Mouse (Mus musculus) frontal cortex, postnatal 10 days (tissue): ENCODE data around the gene Fbxo42.

Experiments
- DNase-seq, 2 experiments: peaks; one replicate each; pipeline ENCODE4 v3.0.0; 2022; ENCODE audit warnings: low spot score in 2 of 2, mixed read lengths in 1 of 2

The Fbxo42 gene

DNA sequence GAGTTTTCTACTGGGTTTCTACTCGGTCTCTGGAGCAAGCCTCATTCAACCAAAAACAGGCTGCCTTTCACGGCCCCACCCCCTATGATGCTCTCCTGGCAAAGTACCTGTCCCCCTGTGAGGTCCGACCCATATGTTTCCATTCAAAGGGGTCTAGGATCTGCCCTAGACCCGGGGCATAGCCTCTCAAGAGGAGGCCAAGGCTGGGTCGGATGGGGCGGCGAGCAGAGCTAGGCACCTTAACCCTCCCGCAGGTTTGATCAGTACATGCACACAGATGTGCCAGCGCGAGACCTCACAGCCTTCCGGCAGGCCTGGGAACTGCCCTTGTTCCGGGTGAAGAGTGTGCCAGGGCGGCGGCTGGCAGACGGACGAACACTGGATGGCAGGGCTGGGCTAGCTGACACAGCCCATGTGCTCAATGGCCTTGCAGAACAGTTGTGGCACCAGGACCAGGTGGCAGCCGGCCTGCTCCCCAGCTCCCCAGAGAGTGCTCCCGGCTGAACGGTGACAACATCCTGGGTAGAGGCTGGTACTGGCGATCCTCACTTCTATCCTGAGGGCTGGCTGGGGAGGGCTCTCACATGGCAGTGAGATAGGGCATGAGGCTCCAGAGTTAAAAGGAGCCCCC, 72.0 kb downstream of the Fbxo42 start:
- no peak for DNase-seq

DNA sequence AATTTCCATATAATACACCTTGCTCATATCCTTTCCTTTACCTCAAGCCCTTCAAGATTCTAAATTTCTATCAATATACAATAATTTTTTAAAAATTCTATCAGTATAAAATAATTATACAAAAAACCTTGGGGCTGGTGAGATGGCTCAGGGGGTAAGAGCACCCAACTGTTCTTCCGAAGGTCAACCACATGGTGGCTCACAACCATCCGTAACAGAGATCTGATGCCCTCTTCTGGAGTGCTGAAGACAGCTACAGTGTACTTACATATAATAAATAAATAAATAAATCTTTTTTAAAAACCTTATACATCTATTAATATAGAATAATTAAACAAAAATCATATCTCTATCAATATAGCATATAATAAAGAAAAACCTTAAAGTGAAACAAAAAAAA, 74.1 kb downstream of the Fbxo42 start:
- DNase-seq: no peak

DNA sequence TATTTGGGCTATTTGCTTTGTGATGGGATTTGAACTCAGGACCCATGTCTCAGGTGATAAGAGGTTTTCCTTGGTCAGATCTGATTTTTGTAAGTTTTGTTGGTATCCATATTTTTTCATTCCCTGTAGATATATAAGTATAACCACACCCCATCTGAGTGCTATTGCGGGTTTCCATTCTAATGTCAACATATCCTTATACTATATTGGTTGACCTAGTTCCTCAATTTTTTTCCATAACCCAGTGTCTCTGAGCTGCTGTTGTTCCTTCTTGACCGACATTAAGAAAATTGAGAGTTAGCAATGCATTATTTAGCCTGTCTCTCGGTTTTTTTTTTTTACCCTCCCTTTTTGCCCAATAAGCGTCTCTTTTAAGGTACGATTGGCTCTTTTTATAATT, 75.0 kb downstream of the Fbxo42 start:
- DNase-seq: no peak

DNA sequence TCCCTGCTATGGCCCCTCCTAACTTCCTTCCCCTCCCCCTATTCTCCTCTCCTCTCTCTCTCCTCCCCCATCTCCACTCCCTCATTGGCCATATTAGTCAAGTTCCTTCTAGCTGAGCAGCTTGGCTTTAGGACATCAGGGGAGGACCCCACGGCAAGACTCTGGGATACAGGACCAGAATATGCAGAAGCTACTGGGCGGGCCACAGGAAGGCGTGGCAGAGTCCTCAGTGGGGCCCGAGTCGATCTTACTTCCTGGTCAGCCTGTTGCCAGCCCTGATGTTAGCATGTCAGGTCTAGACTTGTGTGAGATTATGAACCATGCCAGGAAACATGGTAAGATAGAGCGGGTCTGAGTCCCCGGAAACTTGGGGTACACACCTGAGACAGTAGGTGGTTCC, 81.0 kb downstream of the Fbxo42 start:
- no peak for DNase-seq

DNA sequence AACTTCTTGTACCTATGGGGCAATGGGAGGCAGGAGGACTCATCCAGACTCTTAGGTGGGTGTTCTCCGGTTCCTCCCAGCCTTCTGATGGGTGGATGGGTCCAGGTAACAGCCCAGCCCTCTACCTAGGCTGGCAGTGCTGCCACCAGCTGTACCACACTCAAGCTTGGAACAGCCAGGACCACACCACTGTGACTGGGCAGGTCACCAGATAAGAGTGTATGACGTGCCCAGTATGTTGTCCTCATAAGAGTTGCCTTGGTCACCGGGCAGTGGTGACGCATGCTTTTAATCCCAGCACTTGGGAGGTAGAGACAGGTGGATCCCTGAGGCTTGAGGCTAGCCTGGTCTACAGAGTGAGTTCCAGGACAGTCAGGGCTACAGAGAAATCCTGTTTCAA, 85.5 kb downstream of the Fbxo42 start:
- no peak for DNase-seq

DNA sequence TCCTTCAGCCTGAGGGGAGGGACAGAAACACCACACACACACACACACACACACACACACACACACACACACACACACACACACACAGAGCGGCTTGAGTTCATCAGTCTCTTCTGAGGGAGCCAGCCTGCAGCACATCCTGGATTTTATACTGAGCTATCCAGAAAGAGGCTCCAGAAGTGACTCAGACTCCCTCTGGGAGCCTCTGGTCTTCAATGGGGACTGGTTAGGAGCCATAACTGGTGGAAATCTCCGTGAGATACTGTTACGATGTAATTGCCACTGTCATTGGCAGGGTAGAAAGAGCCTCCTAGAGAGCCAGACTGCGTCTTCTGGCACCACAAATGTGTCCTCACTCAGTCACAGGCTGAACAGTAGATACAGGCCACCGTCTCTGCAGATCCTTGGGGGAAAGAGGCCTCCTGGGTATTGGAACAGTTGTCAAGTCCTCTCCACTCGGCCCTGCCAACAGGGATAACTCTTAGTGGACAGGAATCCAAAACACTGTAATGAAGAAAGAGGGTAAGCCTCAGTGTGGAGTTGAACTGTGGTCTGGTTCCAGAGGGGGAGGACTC, 87.9 kb downstream of the Fbxo42 start:
- DNase-seq: no peak

DNA sequence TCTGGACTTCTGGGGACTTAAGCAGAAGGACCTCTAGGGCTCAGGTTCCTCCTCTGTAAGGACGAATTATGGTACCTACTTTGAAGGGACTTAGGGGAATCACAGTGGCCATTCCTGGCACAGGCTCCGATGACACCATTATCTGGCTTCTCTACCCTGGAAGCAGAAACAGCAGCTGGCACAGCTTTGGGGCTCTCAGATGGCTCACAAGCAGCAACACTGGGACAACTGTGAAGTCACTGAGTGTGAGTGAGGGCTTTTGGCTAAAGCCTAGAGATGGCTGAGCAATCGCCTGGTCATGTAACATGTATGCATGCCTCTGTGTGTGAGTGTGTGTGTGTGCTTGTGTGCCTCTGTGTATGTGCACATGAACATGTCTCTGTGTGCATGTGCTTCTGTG, 89.1 kb downstream of the Fbxo42 start:
- no peak for DNase-seq

DNA sequence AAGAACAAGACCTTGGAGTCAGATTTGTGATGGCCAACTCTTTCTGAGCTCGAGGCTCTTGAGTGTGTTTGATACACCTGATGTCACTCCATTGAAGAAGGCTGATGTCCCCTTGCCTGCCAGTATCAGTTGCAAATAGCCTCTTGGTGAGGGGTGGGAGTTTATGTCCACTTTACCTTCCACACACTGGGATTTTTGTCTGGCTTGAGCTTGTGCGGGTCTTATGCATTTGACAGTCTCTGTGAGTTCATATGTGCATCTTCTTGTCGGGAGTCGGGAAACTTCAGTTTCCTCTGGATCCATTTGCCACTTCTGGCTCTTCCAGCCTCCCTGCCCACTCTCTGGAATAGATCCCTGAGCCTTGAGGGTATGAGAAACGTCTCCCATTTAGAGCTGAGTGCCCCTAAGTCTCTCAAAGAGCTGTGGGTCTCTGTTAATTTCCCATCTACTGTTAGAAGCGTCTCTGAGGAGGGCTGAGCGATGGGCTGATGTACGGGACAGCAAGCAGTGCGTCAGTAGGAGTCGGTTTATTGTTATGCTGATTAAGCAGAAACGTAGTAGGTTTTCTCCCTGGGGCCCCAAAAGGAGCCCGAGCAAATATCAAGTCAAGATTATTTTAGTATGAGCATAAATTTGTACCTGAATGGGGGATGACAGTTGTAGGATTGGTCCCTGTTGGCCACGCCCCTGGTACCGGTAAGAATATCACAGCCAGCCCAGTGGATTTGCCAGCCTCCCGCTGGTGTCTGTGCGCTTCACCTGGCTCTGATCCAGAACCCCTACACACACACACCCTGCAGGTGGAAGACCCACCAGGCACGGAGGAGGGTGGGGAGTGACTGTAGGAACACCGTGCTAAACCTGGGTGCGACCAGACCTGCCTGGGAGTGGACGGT, 91.0 kb downstream of the Fbxo42 start:
- no peak for DNase-seq

DNA sequence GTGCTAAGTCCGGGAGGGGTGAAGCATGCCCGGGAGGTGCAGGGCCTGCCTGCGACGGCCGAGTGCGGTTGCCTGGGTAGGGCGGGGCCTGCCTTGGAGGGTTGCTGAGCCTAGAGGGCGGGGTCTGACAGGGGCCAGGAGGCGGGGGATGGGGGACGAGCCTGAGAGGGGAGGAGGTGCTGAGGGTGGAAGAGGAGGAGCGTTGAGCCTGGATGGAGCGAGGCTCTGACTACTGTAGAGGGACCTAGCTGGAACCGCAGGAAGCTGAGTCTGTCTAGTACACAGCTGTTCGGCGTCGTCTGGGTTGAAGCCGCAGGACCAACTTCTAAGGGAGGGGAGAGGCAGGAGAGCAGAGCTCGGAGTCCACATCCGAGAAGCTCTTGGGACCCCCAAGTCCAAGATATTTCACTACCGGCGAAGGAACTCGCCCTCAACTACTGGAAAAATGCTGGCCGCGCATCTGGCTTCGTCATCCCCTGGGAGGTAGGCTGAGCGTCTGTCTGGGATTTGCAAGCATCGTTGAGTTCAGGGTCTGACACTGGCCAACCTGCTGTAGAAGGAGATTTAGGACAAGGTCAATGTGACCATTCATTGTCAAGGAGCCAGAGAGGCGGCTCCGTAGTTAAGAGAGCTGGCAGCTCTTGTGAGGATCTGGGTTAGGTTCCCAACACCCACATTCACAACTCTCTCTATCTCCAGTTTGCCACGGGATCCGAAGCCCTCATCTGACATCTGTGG, 91.8 kb downstream of the Fbxo42 start, which contains the start of gene Arhgef19:
Arhgef19 (plus strand) TSS at position 112 of the 738 bp plus-strand sequence.
- peak in 1 of 2 experiments; percentile 59 for DNase-seq

DNA sequence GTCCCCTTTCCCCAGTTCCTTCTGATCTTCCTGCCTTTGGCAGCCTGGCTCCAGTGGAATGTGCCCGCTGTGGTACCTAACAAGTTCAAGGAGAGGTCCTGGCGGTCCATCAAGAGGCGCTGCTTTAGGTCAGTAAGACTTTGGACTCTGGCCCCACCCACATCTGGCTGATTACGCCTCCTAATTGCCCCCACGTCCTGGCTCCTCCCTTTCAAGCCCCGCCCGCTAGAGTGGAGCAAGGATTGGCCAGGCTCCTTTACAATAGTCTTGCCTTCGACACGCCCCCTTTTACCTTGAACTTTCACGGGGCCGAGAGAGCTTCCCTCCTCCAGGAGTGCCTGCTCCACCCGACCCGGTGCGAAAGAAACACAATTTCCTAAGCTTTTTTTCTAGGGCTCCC, 92.9 kb downstream of the Fbxo42 start:
- no peak for DNase-seq

DNA sequence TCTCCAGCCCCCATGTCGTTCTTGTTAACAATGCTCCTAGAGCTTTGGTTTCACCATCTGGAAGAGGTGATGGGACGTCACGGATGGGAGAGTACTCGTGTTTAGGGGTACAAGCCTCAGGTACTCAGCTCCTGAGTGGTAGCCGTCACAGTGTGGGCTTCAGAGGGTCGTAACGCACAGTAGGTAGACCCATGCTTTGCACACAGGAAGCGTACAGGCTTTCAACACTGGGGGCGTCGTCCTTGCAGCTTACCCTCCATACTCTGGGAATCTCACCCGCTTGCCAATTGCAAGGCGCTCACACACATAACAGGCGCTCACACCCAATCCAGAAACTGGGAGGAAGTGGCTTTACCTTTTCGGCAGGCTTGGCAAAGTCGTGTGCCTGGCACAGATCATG, 94.1 kb downstream of the Fbxo42 start:
- DNase-seq: no peak

DNA sequence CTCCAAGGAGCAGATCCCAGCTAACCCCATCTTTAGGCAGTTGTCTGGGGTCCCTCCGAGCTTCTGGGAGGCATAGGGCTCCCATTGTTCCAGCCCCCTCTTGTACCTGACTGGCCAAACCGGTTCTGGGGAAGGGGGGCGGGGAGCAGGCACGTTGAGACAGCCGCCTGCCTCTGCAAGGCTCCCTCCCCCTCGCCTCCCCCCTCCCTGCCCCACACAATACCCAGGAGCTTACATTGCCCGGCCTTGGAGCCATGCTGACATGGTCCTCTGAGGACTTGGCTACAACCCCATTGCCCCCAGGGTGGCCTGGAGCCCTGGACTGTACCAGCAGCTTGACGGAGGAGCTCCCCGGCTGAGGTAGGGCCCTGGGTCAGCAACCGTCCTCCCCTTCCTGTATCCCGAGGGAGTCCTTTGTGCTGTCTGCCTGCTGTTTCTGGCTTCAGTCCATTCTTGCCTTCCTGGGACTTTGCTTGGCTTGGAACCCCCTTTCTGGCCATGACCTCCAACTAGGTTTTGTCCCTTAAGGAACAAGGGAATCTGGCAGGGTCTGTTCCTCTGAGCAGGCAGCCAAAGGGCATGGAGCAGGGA, 95.0 kb downstream of the Fbxo42 start:
- no peak for DNase-seq

DNA sequence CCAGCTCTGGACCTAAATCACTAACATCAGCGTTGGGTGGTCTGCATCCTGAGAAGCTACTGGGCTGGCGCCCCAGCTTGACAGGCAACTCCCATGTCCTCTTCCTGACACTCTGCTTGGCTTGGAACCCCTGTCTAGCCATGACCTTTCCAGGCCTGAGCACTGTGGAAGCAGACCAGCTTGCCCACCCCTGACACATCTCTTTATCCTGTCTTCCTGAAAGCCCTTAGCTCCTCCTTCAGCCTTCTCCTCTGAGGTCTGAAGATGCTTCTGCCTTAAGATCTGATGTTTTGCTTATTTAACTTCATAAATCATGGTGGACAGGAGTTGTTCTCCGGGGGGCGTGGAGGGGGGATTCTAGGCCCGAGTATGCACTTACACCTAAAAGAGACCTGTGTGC, 95.9 kb downstream of the Fbxo42 start:
- DNase-seq: no peak

DNA sequence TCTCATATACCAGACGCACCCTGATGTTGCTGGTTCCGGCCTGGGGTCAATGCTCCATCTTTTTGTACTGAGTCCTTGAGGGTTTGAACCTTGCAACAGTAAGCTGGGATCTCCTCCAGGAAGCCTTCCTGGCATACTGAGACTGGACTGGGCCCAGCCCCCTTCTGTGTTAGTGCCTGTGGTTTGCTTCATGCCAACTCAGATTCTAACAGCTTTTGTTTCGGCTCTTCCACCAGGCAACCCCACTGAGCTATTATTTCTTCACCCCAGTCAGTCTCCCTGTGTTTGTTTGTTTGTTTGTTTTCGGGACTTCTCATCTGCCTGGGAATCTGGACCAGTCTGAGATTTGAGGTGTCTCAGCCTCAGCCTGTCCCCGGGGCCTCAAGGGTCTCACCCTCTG, 96.7 kb downstream of the Fbxo42 start:
- no peak for DNase-seq

DNA sequence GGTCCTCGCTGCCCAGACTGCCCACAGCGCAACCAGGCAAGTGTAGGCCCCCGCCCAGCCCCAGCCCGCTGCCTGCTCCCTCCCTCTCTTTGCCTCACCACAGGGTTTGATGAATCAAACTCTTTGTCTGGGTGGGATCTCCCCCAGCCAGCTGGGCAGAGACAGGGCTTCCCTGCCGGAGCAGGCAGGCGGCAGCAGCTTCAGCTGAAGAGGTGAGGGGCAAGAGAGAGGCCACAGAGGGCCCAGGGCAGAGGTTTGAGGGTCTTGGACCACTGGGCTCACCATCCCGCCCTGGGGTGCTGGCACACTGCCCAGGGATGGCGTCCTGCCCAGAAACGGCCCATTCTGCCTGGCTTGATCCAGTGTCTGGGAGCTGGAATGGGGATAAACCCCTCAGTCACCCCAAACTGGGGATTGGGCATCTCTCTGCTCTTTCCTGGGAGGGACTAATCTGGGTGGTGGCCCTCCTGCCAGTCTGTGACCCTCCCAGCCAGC, 97.3 kb downstream of the Fbxo42 start:
- peak; percentile 76 to 77 for DNase-seq

DNA sequence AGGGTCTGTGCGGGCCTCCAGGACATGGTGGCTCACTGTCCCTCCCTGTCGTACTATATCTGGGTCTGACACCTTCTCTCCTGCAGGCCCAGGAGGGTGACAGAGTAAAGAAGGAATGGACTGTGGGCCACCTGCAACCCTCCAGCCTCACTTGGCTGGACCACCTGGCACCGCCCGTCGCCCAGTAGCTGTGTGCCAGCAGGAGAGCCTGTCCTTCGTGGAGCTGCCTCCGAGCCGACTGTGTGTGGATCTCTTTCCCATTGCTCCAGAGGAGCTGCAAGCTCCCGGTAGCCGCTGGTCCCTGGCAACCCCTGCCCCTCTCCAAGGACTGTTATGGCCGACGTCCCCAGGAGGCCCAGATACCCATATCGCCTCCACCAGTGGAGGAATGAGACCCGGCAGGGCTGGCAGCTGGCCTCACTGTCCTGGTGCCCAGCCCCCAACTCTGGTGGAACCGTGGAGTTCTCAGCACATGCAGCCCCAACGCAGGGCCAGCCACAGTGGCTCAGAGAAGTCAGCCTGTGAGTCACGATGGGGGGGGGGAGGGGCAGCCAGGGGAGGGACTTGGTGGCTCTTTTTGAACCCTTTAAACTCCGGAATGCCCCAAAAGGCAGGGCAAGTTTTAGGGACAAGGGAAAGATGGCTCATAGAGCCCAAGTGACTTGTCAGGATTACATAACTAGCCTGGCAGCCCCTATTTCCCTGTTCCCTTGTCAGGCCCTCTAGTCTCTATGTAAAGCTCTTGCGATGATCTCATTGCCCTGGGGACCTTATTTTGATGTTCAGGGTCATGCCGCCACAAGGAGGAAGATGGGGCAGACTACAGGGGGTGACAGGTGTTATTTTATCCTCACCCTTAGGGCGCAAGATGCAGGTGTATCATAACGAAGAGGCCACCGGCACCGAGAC, 98.6 kb downstream of the Fbxo42 start:
- no peak for DNase-seq

DNA sequence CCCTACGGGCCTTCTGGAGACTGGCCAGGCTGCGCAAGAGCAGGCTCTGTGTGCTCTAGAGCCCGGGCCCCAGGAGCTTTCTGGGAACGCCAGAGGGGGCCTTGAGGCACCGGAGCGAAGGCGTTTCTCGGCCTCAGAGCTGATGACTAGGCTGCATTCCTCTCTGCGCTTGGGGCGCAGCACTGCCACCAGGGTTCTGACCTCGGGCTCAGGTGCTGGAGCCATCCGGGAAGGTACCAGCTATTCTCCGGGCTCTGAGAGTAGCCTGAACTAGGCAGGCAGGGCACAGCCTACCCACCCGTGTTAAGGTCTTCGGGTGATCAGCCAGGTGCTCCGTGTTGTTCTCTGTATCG, 99.3 kb downstream of the Fbxo42 start:
- DNase-seq: no peak

DNA sequence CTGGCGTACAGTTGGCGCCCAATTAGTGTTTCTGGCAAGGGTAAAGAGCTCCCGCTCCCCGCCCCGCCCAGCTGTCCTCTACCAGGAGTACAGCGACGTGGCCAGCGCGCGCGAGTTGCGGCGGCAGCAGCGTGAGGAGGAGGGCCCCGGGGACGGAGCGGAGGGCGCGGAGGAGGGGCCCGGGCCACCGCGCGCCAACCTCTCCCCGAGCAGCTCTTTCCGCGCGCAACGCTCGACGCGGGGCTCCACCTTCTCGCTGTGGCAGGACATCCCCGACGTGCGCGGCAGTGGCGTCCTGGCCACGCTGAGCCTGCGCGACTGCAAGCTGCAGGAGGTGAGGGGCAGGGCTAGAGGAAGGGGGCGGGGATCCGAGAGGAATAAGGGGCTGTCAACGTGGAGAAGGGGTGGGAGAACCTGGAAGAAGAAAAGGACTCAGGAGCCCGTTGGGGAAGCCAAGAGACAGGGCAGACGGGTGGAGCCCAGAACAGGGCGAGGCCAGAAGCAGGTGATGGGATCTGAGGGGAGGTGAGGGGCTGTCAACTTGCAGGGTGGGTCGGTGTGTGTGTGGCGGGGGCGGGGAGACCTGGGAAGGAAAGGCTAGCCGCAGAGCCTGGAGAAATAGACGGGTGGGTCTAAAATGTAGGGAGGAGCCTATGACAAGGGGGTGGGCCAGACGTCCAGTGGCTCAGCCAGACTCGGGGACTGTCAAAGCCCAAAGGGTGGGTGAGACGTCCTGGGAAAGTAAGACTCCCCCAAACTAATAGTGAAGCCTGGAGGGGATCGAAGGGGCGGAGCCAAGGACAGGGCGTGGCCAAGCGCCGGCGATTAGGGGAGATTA, 100.3 kb downstream of the Fbxo42 start:
- no peak for DNase-seq

DNA sequence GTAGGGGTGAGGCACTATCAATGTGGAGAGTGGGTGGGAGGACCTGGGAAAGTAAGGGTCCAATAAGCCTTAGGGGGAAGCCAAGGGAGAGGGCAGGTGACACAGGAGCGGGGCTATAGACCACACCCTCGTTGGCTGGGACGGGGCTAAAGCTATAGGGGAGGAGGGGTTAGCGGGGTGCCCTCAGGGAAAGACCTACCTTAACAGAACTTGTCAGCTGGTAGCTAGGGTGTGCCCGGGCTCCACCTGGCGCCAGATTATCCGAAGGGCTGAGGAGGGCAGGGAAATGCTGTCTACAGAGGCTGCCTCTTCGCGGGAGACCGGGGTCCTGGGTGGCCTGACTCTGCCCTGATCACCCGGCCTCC, 100.9 kb downstream of the Fbxo42 start:
- no peak for DNase-seq

DNA sequence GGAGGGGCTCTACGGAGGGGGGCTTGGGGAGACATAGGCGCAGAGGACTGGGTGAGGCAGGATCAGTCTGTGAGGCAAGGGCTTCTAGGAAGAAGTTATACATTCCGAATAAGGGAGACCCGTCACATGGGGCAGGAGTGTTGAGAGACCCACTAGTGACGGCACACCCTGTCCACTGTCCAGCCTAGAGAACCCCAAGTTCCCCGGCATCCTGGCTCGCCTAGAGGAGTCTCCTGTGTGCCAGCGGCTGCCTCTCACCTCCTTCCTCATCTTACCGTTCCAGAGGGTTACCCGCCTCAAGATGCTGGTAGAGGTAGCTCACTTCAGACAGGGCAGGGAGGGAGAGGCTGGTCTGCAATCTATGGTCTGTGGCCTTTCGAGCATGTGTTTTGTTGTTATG, 101.7 kb downstream of the Fbxo42 start:
- DNase-seq: no peak
